Mouse (Mus musculus) ES-E14 (cell line): ENCODE data around the gene Etnk2. TPM values are rescaled to one million over a fixed set of nuclear protein-coding genes. Genes with fewer than 3 reads are reported as not detected.
A peak's percentile ranks its signal among the peaks of the same experiment; 100 is the strongest.

Source experiments
- DNase-seq: peaks from one replicate; pipeline ENCODE4 v3.0.0-alpha.2; 2013; ENCODE audit warnings: low read depth, low spot score
- H3K27ac ChIP-seq: 2 replicates; pipeline ENCODE4 v1.5.1; 2012; ENCODE audit warnings: low read depth, mild to moderate bottlenecking, low read length, moderate library complexity, mixed read lengths; ENCODE audit not compliant: poor library complexity, insufficient read depth, severe bottlenecking
- H3K36me3 ChIP-seq: 2 replicates; pipeline ENCODE4 v1.6.1; 2012; ENCODE audit warnings: mild to moderate bottlenecking, low read length, moderate library complexity, mixed read lengths; ENCODE audit not compliant: control insufficient read depth, poor library complexity, insufficient read depth, severe bottlenecking
- H3K4me1 ChIP-seq, 2 experiments: fragments of 150-350 bp in 1 of 2; sonication (generic) in 1 of 2; 2 replicates each; pipeline ENCODE4 v1.6.1; 2012; ENCODE audit warnings: low read length in 2 of 2, mild to moderate bottlenecking in 1 of 2, mixed read lengths in 1 of 2; ENCODE audit not compliant: control insufficient read depth in 2 of 2, insufficient read depth in 2 of 2, poor library complexity in 1 of 2
- H3K4me3 ChIP-seq, 2 experiments: fragments of 150-350 bp in 1 of 2; sonication (generic) in 1 of 2; 2 replicates each; pipeline ENCODE4 v1.5.1; 2012; ENCODE audit warnings: low read length in 2 of 2, low read depth in 1 of 2, mild to moderate bottlenecking in 1 of 2, mixed read lengths in 1 of 2; ENCODE audit not compliant: insufficient read depth in 1 of 2, poor library complexity in 1 of 2, severe bottlenecking in 1 of 2
- H3K9ac ChIP-seq: 2 replicates; pipeline ENCODE4 v1.6.1; 2012; ENCODE audit warnings: low read depth, mild to moderate bottlenecking, low read length, mixed read lengths; ENCODE audit not compliant: poor library complexity, insufficient read depth, severe bottlenecking
- H3K9me3 ChIP-seq: fragments of 150-350 bp; sonication (generic); 2 replicates; pipeline ENCODE4 v1.6.1; 2012; ENCODE audit warnings: low read depth, mild to moderate bottlenecking, low read length; ENCODE audit not compliant: control insufficient read depth, insufficient read depth
- CHD2 ChIP-seq: IDR thresholded peaks from 2 replicates; pipeline ENCODE4 v1.6.1; 2014; ENCODE audit warnings: mild to moderate bottlenecking, low read depth, low read length, inconsistent platforms
- HCFC1 ChIP-seq: IDR thresholded peaks from 2 replicates; pipeline ENCODE4 v1.6.1; 2012; ENCODE audit warnings: low read length, inconsistent platforms, borderline replicate concordance; ENCODE audit not compliant: insufficient read depth
- MAFK ChIP-seq: IDR thresholded peaks from 2 replicates; pipeline ENCODE4 v1.6.1; 2014; ENCODE audit warnings: mild to moderate bottlenecking, low read depth, low read length, inconsistent platforms; ENCODE audit not compliant: insufficient read depth
- ZC3H11A ChIP-seq: IDR thresholded peaks from 2 replicates; pipeline ENCODE4 v1.6.1; 2012; ENCODE audit warnings: low read depth, mild to moderate bottlenecking, inconsistent platforms, low read length, borderline replicate concordance
- ZNF384 ChIP-seq: IDR thresholded peaks from 2 replicates; pipeline ENCODE4 v1.6.1; 2012; ENCODE audit warnings: low read depth, low read length, inconsistent platforms
- in situ Hi-C, 2 experiments: fragments of 600-800 bp; cut with MboI; formaldehyde crosslinking; loops; one replicate each; pipeline ENCODE4 v1.15.1; 2025; ENCODE audit warnings: low sequenced_read_pairs in 2 of 2, inconsistent platforms in 1 of 2; ENCODE audit not compliant: unreplicated experiment in 2 of 2
- total RNA-seq: library from RNA; depleted of rRNA; stranded (reverse); fragments of 300-350 nt; gene quantifications from 2 replicates; pipeline ENCODE4 v1.2.3, GENCODE M21; 2012

Gene Etnk2
- total RNA-seq, 1 experiment: 4.8 TPM

DNA sequence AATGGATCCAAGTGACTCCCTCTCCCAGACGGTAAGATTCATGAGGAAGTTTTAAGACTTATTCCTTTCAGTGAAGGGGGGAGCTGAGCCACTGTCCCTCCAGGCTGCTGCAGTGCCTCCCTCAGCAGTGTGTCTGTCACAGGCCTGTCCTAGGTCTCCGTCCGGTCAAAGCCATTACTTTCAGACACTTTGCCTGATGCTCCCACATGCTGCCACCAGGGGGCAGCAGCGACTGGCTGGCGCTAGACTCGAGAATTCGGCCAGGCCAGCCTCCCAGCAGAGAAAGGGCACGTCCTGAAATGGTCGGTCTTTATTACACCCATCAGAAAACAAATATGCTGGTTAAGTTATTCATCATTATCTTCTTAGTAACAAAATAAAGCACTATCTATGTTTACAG is 18.6 kb downstream of the Etnk2 start:
- Histone ChIP-seq H3K36me3 (peaks cover 16% of the 10 kb centered on the region), H3K9me3 (no peaks in the 10 kb centered on the region), H3K4me3 (no peak overlapping the region), H3K4me1 (peaks cover 0 to 24% of the 10 kb centered on the region in 2 experiments; a peak in 2 of 4 replicates), H3K9ac (no peak overlapping the region), H3K27ac (no peak overlapping the region)
- in situ Hi-C loops: loop anchor here (5.0 to 25.0 kb wide), 2 partner anchors 225 to 230 kb away; partner anchors contain the start of gene Snrpe (in 1 of the 2)
- TF ChIP-seq CHD2 (no peak), MAFK (no peak), ZC3H11A (no peak), HCFC1 (no peak), ZNF384 (no peak)
- peak; percentile 54 for DNase-seq

- H3K27ac ChIP-seq: no peak overlapping the region
- no peak for DNase-seq
- peaks cover 16% of the 10 kb centered on the region for H3K36me3 ChIP-seq
- in situ Hi-C loops: loop anchor here (5.0 to 25.0 kb wide), 2 partner anchors 225 to 230 kb away; partner anchors contain the start of gene Snrpe (in 1 of the 2)
- H3K4me3 ChIP-seq: no peak overlapping the region
- H3K4me1 ChIP-seq: peaks cover 0 to 27% of the 10 kb centered on the region in 2 experiments; a peak in 2 of 4 replicates
- no peak overlapping the region; the same call in 1 of the 2 replicates for H3K9ac ChIP-seq
- TF ChIP-seq MAFK (no peak), ZC3H11A (no peak), CHD2 (no peak), ZNF384 (no peak)
- H3K9me3 ChIP-seq: no peaks in the 10 kb centered on the region
These were observed 19.3 kb downstream of the Etnk2 start for GRCm38 (mm10) chr1:133382552-133383155.

DNA sequence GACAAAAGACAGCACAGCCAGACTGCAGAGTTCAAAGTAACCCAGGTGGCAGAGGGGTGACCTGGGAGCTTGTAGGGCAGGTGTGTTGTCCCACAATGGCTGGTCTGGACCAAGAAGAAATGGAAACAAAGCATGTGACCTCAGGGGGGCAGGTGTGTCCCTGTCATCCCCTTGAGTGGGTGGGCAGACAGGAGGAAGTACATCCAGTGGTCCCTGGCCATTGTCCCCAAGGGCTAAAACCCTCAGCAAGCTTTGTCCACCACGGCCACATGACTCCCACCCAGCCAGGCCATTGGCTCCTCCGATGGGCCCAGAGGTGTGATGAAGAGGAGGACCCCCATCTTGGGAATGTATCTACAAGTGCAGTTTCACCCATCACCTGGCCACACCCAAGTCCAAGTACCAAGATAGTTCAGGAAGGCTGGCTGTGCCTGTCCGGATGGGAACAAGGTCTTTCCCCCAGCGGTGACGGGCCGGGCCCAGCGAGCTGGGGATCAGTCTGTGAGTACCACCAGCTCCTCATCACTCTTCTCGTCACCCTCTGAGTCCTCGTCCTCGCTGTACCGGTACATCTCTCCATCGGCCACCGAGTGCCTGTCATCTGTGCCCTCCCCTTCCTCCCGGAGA is 19.9 kb downstream of the Etnk2 start:
- no peak overlapping the region for H3K4me3 ChIP-seq
- no peak overlapping the region for H3K9ac ChIP-seq
- DNase-seq: no peak
- no peaks in the 10 kb centered on the region for H3K9me3 ChIP-seq
- H3K27ac ChIP-seq: no peak overlapping the region
- peaks cover 16% of the 10 kb centered on the region for H3K36me3 ChIP-seq
- no peak for TF ChIP-seq MAFK
- TF ChIP-seq HCFC1: no peak
- no peak for TF ChIP-seq ZC3H11A
- TF ChIP-seq ZNF384: no peak
- no peak for TF ChIP-seq CHD2
- in situ Hi-C loops: loop anchor here (5.0 to 25.0 kb wide), 2 partner anchors 224 to 229 kb away; partner anchors contain the start of gene Snrpe (in 1 of the 2)
- H3K4me1 ChIP-seq: peaks cover 0 to 30% of the 10 kb centered on the region in 2 experiments; a peak in 2 of 4 replicates

GRCm38 (mm10) chr1:133385506-133385905 is 22.1 kb downstream of the Etnk2 start:
- peak; percentile 78 for DNase-seq
- TF ChIP-seq ZC3H11A (peak; percentile 48; the same call in 1 of the 2 replicates), MAFK (no peak), CHD2 (no peak), HCFC1 (no peak), ZNF384 (no peak)
- no peak overlapping the region for H3K27ac ChIP-seq
- H3K9me3 ChIP-seq: no peaks in the 10 kb centered on the region
- H3K36me3 ChIP-seq: peaks cover 19% of the 10 kb centered on the region
- in situ Hi-C loops: loop anchor here in 1 of 2 experiments (25.0 kb wide), 1 partner anchor 227 kb away; the partner anchor contains the start of gene Snrpe
- peak overlapping the region; percentile 46; the same call in 1 of the 2 replicates for H3K9ac ChIP-seq
- H3K4me3 ChIP-seq: no peak overlapping the region
- peaks cover 0 to 23% of the 10 kb centered on the region in 2 experiments; a peak in 2 of 4 replicates for H3K4me1 ChIP-seq
